Mouse (Mus musculus): ENCODE measurements at regions not wholly inside any gene's neighbourhood (a gene's known extent, or its start where the extent isn't known, plus 50 kb on each side); places are given as distances from the start of the nearest gene placed in this dataset.

DNA sequence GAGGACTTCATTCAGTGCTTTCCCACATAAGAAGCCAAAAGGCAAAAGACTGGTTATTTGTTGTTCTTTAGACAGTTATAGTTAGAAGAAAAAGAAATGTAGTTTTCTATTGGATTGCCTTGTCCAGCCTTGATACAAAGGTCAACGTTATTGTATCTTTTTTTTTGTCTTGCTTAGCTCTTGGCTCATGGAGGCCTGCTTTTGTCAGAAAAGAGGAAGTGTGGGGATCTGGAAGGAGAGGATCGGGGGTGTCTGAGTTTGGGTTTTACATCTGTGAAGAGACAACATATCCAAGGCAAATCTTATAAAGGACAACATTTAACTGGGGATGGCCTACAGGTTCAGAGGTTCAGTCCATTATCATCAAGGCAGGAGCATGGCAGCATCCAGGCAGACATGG, 185.3 kb downstream of the Atxn7l3b start:
- H3K36me3 ChIP-seq (replicated peaks in 1 of 2; ENCODE audit: control insufficient read depth in 1 of 2, insufficient read depth in 1 of 2, low read length in 1 of 2) = no peaks in the 10 kb centered on the region
- H3K4me3 ChIP-seq (replicated peaks in 1 of 3; ENCODE audit: low read depth in 2 of 3, low read length in 2 of 3, poor library complexity in 1 of 3) = no peak overlapping the region
- H3K4me1 ChIP-seq (ENCODE audit: control insufficient read depth in 1 of 2, insufficient read depth in 2 of 2) = peaks cover 9 to 27% of the 10 kb centered on the region in 2 experiments
- dilution Hi-C loops (cut with MboI; ENCODE audit: extremely low pct_ligation_motif_present, extremely low pct_unique_long_range_greater_than_20kb, low sequenced_read_pairs) = no loop called here
- no peaks in the 10 kb centered on the region for H3K79me2 ChIP-seq (replicated peaks; ENCODE audit: control insufficient read depth, extremely low read depth, insufficient read depth, poor library complexity, severe bottlenecking)
- H3K4me2 ChIP-seq (ENCODE audit: insufficient read depth, low read depth, poor library complexity, severe bottlenecking) = no peak overlapping the region
- no peaks in the 10 kb centered on the region for H3K27me3 ChIP-seq (replicated peaks)
- no peaks in the 10 kb centered on the region for H3K9me3 ChIP-seq (replicated peaks; ENCODE audit: low read length)
- no peak overlapping the region for H3K27ac ChIP-seq (ENCODE audit: insufficient read depth, low read depth)
- no peak for TF ChIP-seq ZKSCAN1 (IDR thresholded peaks at IDR 0.05; ENCODE audit: borderline replicate concordance, low read depth, low read length)
- no peak for TF ChIP-seq ELF1 (IDR thresholded peaks at IDR 0.05; ENCODE audit: low read depth, low read length)
- no peak for TF ChIP-seq ETS1 (conservative IDR thresholded peaks at IDR 0.05; ENCODE audit: low read depth, low read length)
- no peak for TF ChIP-seq ZNF384 (IDR thresholded peaks at IDR 0.05; ENCODE audit: low read depth, low read length)
- no peak for TF ChIP-seq RCOR1 (conservative IDR thresholded peaks at IDR 0.05; ENCODE audit: low read depth, low read length)
- no peak for TF ChIP-seq SIN3A (IDR thresholded peaks at IDR 0.05; ENCODE audit: low read length)
- no peak for TF ChIP-seq MEF2A (IDR thresholded peaks at IDR 0.05; ENCODE audit: borderline replicate concordance, low read depth, low read length)
- TF ChIP-seq JUN (IDR thresholded peaks at IDR 0.05; ENCODE audit: insufficient read depth, low read depth, low read length) = no peak
- no peak for TF ChIP-seq EP300 (IDR thresholded peaks at IDR 0.05; ENCODE audit: low read length)
- in situ Hi-C loops (cut with MboI; ENCODE audit: low pct_ligation_motif_present, low pct_unique_long_range_greater_than_20kb, low sequenced_read_pairs) = no loop called here
- DNase-seq (ENCODE audit: extremely low read depth) = peak; percentile 36
- H3K9ac ChIP-seq (ENCODE audit: insufficient read depth, low read depth) = no peak overlapping the region

DNA sequence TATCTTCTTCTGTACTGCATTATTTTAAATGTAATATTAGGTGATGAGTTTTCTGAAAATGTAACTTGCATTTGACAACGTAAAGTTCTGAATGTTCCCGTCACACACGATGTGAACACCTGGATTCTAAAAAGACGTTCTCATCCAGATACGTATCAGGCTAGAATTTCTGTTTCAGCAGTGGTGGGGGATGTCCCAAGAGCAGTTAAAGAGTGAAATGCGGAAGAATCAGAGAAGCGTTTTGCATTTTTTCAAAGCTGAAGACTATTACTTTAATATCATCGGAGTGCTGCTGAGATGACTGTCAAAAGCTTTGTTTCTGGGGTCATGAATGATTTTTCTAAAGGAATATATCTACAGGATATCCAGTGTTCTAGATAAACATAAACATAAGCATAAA, 186.7 kb downstream of the Atxn7l3b start:
- Histone ChIP-seq H3K4me2 (ENCODE audit: insufficient read depth, low read depth, poor library complexity, severe bottlenecking) (peak overlapping the region; percentile 65; the same call in 1 of the 2 replicates), H3K4me1 (ENCODE audit: control insufficient read depth in 1 of 2, insufficient read depth in 2 of 2) (peaks cover 9 to 27% of the 10 kb centered on the region in 2 experiments), H3K9ac (ENCODE audit: insufficient read depth, low read depth) (no peak overlapping the region), H3K27ac (ENCODE audit: insufficient read depth, low read depth) (no peak overlapping the region), H3K36me3 (replicated peaks in 1 of 2; ENCODE audit: control insufficient read depth in 1 of 2, insufficient read depth in 1 of 2, low read length in 1 of 2) (no peaks in the 10 kb centered on the region), H3K9me3 (replicated peaks; ENCODE audit: low read length) (no peaks in the 10 kb centered on the region), H3K27me3 (replicated peaks) (no peaks in the 10 kb centered on the region), H3K4me3 (replicated peaks in 1 of 3; ENCODE audit: low read depth in 2 of 3, low read length in 2 of 3, poor library complexity in 1 of 3) (no peak overlapping the region), H3K79me2 (replicated peaks; ENCODE audit: control insufficient read depth, extremely low read depth, insufficient read depth, poor library complexity, severe bottlenecking) (no peaks in the 10 kb centered on the region)
- in situ Hi-C loops (cut with MboI; ENCODE audit: low pct_ligation_motif_present, low pct_unique_long_range_greater_than_20kb, low sequenced_read_pairs) = no loop called here
- dilution Hi-C loops (cut with MboI; ENCODE audit: extremely low pct_ligation_motif_present, extremely low pct_unique_long_range_greater_than_20kb, low sequenced_read_pairs) = no loop called here
- DNase-seq (ENCODE audit: extremely low read depth) = peak; percentile 76
- TF ChIP-seq CHD1 (IDR thresholded peaks at IDR 0.05; ENCODE audit: low read depth, low read length) (no peak), POLR2A (IDR thresholded peaks at IDR 0.05; ENCODE audit: low read depth, low read length) (no peak), UBTF (IDR thresholded peaks at IDR 0.05; ENCODE audit: low read depth, low read length) (no peak), RCOR1 (conservative IDR thresholded peaks at IDR 0.05; ENCODE audit: low read depth, low read length) (no peak), MAX (IDR thresholded peaks at IDR 0.05; ENCODE audit: low read length) (no peak), MAFK (IDR thresholded peaks at IDR 0.05; ENCODE audit: insufficient replicate concordance, low read length) (no peak), JUND (conservative IDR thresholded peaks at IDR 0.05; ENCODE audit: low read depth, low read length) (peak; percentile 42), NELFE (IDR thresholded peaks at IDR 0.05; ENCODE audit: low read depth, low read length) (no peak), ZC3H11A (IDR thresholded peaks at IDR 0.05; ENCODE audit: low read depth, low read length) (no peak), SMC3 (IDR thresholded peaks at IDR 0.05; ENCODE audit: low read depth, low read length) (peak; percentile 12), MXI1 (IDR thresholded peaks at IDR 0.05; ENCODE audit: low read depth, low read length) (no peak), MEF2A (IDR thresholded peaks at IDR 0.05; ENCODE audit: borderline replicate concordance, low read depth, low read length) (no peak), TCF12 (IDR thresholded peaks at IDR 0.05; ENCODE audit: low read depth, low read length) (peak; percentile 41; the same call in 1 of the 2 replicates), PAX5 (IDR thresholded peaks at IDR 0.05; ENCODE audit: low read length) (no peak), CHD2 (IDR thresholded peaks at IDR 0.05; ENCODE audit: low read length) (no peak; the same call in 1 of the 2 replicates), ZMIZ1 (IDR thresholded peaks at IDR 0.05; ENCODE audit: low read depth, low read length) (no peak), E2F4 (IDR thresholded peaks at IDR 0.05; ENCODE audit: insufficient replicate concordance, low read depth, low read length) (no peak), GABPA (IDR thresholded peaks at IDR 0.05; ENCODE audit: insufficient replicate concordance, low read depth, low read length) (no peak), EP300 (IDR thresholded peaks at IDR 0.05; ENCODE audit: low read length) (peak; percentile 72), ZNF384 (IDR thresholded peaks at IDR 0.05; ENCODE audit: low read depth, low read length) (peak; percentile 64; the same call in 1 of the 2 replicates), TBP (conservative IDR thresholded peaks at IDR 0.05; ENCODE audit: low read depth, low read length) (0 out of 2 replicates have a peak, but pooled peaks have one; percentile 20), NRF1 (IDR thresholded peaks at IDR 0.05; ENCODE audit: low read depth, low read length) (no peak), ELF1 (IDR thresholded peaks at IDR 0.05; ENCODE audit: low read depth, low read length) (peak; percentile 69), POLR2AphosphoS2 (IDR thresholded peaks at IDR 0.05; ENCODE audit: low read depth, low read length) (no peak), ETS1 (conservative IDR thresholded peaks at IDR 0.05; ENCODE audit: low read depth, low read length) (peak; percentile 24; the same call in 1 of the 2 replicates), USF1 (IDR thresholded peaks at IDR 0.05; ENCODE audit: low read depth, low read length) (no peak), ZKSCAN1 (IDR thresholded peaks at IDR 0.05; ENCODE audit: borderline replicate concordance, low read depth, low read length) (no peak), HCFC1 (IDR thresholded peaks at IDR 0.05; ENCODE audit: low read depth, low read length) (no peak), KAT2A (IDR thresholded peaks at IDR 0.05; ENCODE audit: insufficient replicate concordance, low read length) (no peak), MAZ (IDR thresholded peaks at IDR 0.05; ENCODE audit: low read depth, low read length) (no peak)
